Mouse (Mus musculus) left cerebral cortex, adult 9 months (tissue): ENCODE data around the gene Ttc25.
"Not testable (repeated sequence)": the region's sequence is repeated elsewhere in the genome, so short reads cannot be mapped to it uniquely, and the experiment has no call there.

ENCODE experiments used
- DNase-seq, 2 experiments: peaks; one replicate each; pipeline ENCODE4 v3.0.0; 2022; ENCODE audit warnings: low spot score in 2 of 2

Ttc25 gene

GRCm38 (mm10) chr11:100528375-100529165 is 16.8 kb upstream of the Ttc25 start:
- no peak for DNase-seq

GRCm38 (mm10) chr11:100533871-100534270 is 11.5 kb upstream of the Ttc25 start:
- DNase-seq: no peak

GRCm38 (mm10) chr11:100534411-100534810 is 11.0 kb upstream of the Ttc25 start:
- DNase-seq: not testable (repeated sequence)

GRCm38 (mm10) chr11:100534821-100535220 is 10.6 kb upstream of the Ttc25 start:
- DNase-seq: not testable (repeated sequence)

GRCm38 (mm10) chr11:100535996-100536395 is 9.4 kb upstream of the Ttc25 start:
- no peak for DNase-seq

- DNase-seq: no peak
These were observed 8.9 kb upstream of the Ttc25 start for GRCm38 (mm10) chr11:100536466-100536865.

GRCm38 (mm10) chr11:100540966-100541365 is 4.4 kb upstream of the Ttc25 start:
- no peak for DNase-seq

- DNase-seq: no peak
These were observed 3.8 kb upstream of the Ttc25 start for GRCm38 (mm10) chr11:100541577-100541976.

GRCm38 (mm10) chr11:100545746-100546085 is 309 bp downstream of the Ttc25 start:
- no peak for DNase-seq

GRCm38 (mm10) chr11:100546955-100547354 is 1.5 kb downstream of the Ttc25 start:
- DNase-seq: no peak

GRCm38 (mm10) chr11:100548141-100548540 is 2.7 kb downstream of the Ttc25 start:
- DNase-seq: no peak

- no peak for DNase-seq
These were observed 4.1 kb downstream of the Ttc25 start for GRCm38 (mm10) chr11:100549466-100549865.

- DNase-seq: no peak
These were observed 4.7 kb downstream of the Ttc25 start for GRCm38 (mm10) chr11:100550101-100550500.

GRCm38 (mm10) chr11:100552842-100553241 is 7.4 kb downstream of the Ttc25 start:
- DNase-seq: no peak

- DNase-seq: peak in 1 of 2 experiments; percentile 71
These were observed 10.2 kb downstream of the Ttc25 start for GRCm38 (mm10) chr11:100555583-100555982.

GRCm38 (mm10) chr11:100557563-100557962 is 12.2 kb downstream of the Ttc25 start:
- no peak for DNase-seq

- DNase-seq: no peak
These were observed 14.1 kb downstream of the Ttc25 start for GRCm38 (mm10) chr11:100559476-100559875.

GRCm38 (mm10) chr11:100561748-100562147 is 16.3 kb downstream of the Ttc25 start:
- no peak for DNase-seq

GRCm38 (mm10) chr11:100564297-100564696 is 18.9 kb downstream of the Ttc25 start:
- DNase-seq: peak in 1 of 2 experiments; percentile 86

GRCm38 (mm10) chr11:100564703-100565102 is 19.3 kb downstream of the Ttc25 start:
- DNase-seq: no peak

GRCm38 (mm10) chr11:100567229-100567628 is 21.8 kb downstream of the Ttc25 start:
- no peak for DNase-seq

- DNase-seq: no peak
These were observed 22.4 kb downstream of the Ttc25 start for GRCm38 (mm10) chr11:100567815-100568245.

- DNase-seq: no peak
These were observed 23.3 kb downstream of the Ttc25 start for GRCm38 (mm10) chr11:100568692-100569091.

GRCm38 (mm10) chr11:100569789-100570188 is 24.4 kb downstream of the Ttc25 start:
- DNase-seq: no peak
